Mouse (Mus musculus) E14TG2a.4 (cell line): ENCODE results near the gene Mgat4e.

Source experiments
- CTCF ChIP-seq: conservative IDR thresholded peaks from 2 replicates; pipeline ENCODE4 v1.5.1; 2014; ENCODE audit warnings: low read length
- NANOG ChIP-seq: IDR thresholded peaks from 2 replicates; pipeline ENCODE4 v1.6.1; 2014; ENCODE audit warnings: borderline replicate concordance, low read length, mixed read lengths
- POU5F1 ChIP-seq: IDR thresholded peaks from 2 replicates; pipeline ENCODE4 v1.6.1; 2014; ENCODE audit warnings: low read length, borderline replicate concordance

GRCm38 (mm10) chr1:134597339-134598054, 48.0 kb upstream of the Mgat4e start:
- TF ChIP-seq POU5F1 (no peak), NANOG (no peak), CTCF (no peak)
